In genomic region chr2:54435937-54436735, GRCm38 (mm10) we compare ENCODE assay signal across 7 mouse cellular contexts. TPM values are rescaled to one million over a fixed set of nuclear protein-coding genes. Genes with fewer than 3 reads are reported as not detected.
A peak's percentile ranks its signal among the peaks of the same experiment; 100 is the strongest.
DNase-seq lines count a peak whose midpoint lies in the region; ATAC-seq and TF ChIP-seq lines count a peak whose summit lies in the region.

Gene Galnt13 (plus strand): TSS chr2:54436317.

- ATAC-seq in hindbrain, embryonic 14.5 days (ENCODE audit: low FRiP score), result peak; percentile 94
- ATAC-seq in limb, embryonic 12.5 days (ENCODE audit: insufficient number of reproducible peaks, insufficient read depth, low FRiP score, low TSS enrichment, low read depth), result peak; percentile 86
- ATAC-seq in midbrain, embryonic 16.5 days, result peak; percentile 92
- ATAC-seq in megakaryocyte, adult 5-6 weeks (ENCODE audit: poor library complexity, severe bottlenecking), result no peak

- WGBS in hindbrain, embryonic 14.5 days, result under 1% methylated on average over 65 of the region's 81 CpGs
- 1% methylated on average over 75 of the region's 81 CpGs for WGBS in limb, embryonic 12.5 days
- WGBS in midbrain, embryonic 16.5 days, result under 1% methylated on average over 81 of the region's 81 CpGs

- peak within 1 kb of the TSS; percentile 90 for H3K4me2 ChIP-seq in hindbrain, embryonic 14.5 days (replicated peaks)
- peak within 1 kb of the TSS; percentile 94 for H3K4me2 ChIP-seq in limb, embryonic 12.5 days
- H3K4me2 ChIP-seq in midbrain, embryonic 16.5 days (ENCODE audit: low read length), result peak within 1 kb of the TSS; percentile 97

- H3K9ac ChIP-seq in hindbrain, embryonic 14.5 days, result peak within 1 kb of the TSS; percentile 73
- H3K9ac ChIP-seq in limb, embryonic 12.5 days (replicated peaks), result peak within 1 kb of the TSS; percentile 52
- peak within 1 kb of the TSS; percentile 80 for H3K9ac ChIP-seq in midbrain, embryonic 16.5 days (ENCODE audit: low read depth, low read length)

- peaks cover 36% of the 10 kb centered on the region for H3K27me3 ChIP-seq in E14TG2a.4 (ENCODE audit: insufficient read depth, low read length)
- H3K27me3 ChIP-seq in hindbrain, embryonic 14.5 days (ENCODE audit: control insufficient read depth, insufficient read depth, low read length), result no peaks in the 10 kb centered on the region
- H3K27me3 ChIP-seq in limb, embryonic 12.5 days, result peaks cover 44% of the 10 kb centered on the region
- no peaks in the 10 kb centered on the region for H3K27me3 ChIP-seq in midbrain, embryonic 16.5 days (ENCODE audit: control insufficient read depth, insufficient read depth, low read depth, low read length)

- peak within 1 kb of the TSS; percentile 83 for H3K4me3 ChIP-seq in E14TG2a.4 (replicated peaks; ENCODE audit: low read length)
- peak within 1 kb of the TSS; percentile 73 for H3K4me3 ChIP-seq in hindbrain, embryonic 14.5 days (replicated peaks; ENCODE audit: low read length)
- peak within 1 kb of the TSS; percentile 56 for H3K4me3 ChIP-seq in limb, embryonic 12.5 days (replicated peaks)
- peak within 1 kb of the TSS; percentile 68 for H3K4me3 ChIP-seq in midbrain, embryonic 16.5 days (ENCODE audit: low read depth, low read length)

- DNase-seq in R1 (ENCODE audit: low read depth, low spot score), result peak; percentile 79
- DNase-seq in embryo, embryonic 9.5 days (ENCODE audit: extremely low spot score), result peak; percentile 79
- DNase-seq in hindbrain, embryonic 14.5 days (ENCODE audit: low spot score), result peak; percentile 72

- H3K9me3 ChIP-seq in E14TG2a.4 (ENCODE audit: low read length), result 0 out of 2 replicates have a peak, but pooled peaks cover 4% of the 10 kb centered on the region
- no peaks in the 10 kb centered on the region for H3K9me3 ChIP-seq in hindbrain, embryonic 14.5 days (ENCODE audit: control insufficient read depth, low read length)
- no peaks in the 10 kb centered on the region for H3K9me3 ChIP-seq in limb, embryonic 12.5 days
- H3K9me3 ChIP-seq in midbrain, embryonic 16.5 days (replicated peaks; ENCODE audit: control insufficient read depth, low read length, poor library complexity, severe bottlenecking), result no peaks in the 10 kb centered on the region

- no peaks in the 10 kb centered on the region for H3K36me3 ChIP-seq in E14TG2a.4 (ENCODE audit: insufficient read depth, low read length)
- H3K36me3 ChIP-seq in hindbrain, embryonic 14.5 days (replicated peaks; ENCODE audit: control insufficient read depth, insufficient read depth), result no peaks in the 10 kb centered on the region
- no peaks in the 10 kb centered on the region for H3K36me3 ChIP-seq in limb, embryonic 12.5 days
- no peaks in the 10 kb centered on the region for H3K36me3 ChIP-seq in midbrain, embryonic 16.5 days (ENCODE audit: control insufficient read depth, insufficient read depth, low read length)

- TF ChIP-seq CTCF in E14TG2a.4 (conservative IDR thresholded peaks at IDR 0.05; ENCODE audit: low read length), result no peak

- H3K4me1 ChIP-seq in E14TG2a.4 (replicated peaks; ENCODE audit: low read depth, low read length), result peaks cover 8% of the 10 kb centered on the region
- H3K4me1 ChIP-seq in hindbrain, embryonic 14.5 days (replicated peaks; ENCODE audit: control insufficient read depth, insufficient read depth, low read length), result no peaks in the 10 kb centered on the region
- H3K4me1 ChIP-seq in limb, embryonic 12.5 days (replicated peaks), result peaks cover 15% of the 10 kb centered on the region
- peaks cover 10% of the 10 kb centered on the region for H3K4me1 ChIP-seq in midbrain, embryonic 16.5 days (ENCODE audit: control insufficient read depth, insufficient read depth, low read length)

- H3K27ac ChIP-seq in hindbrain, embryonic 14.5 days, result peak within 1 kb of the TSS; percentile 84
- H3K27ac ChIP-seq in limb, embryonic 12.5 days, result no peak within 1 kb of the TSS
- peak within 1 kb of the TSS; percentile 76 for H3K27ac ChIP-seq in midbrain, embryonic 16.5 days (ENCODE audit: low read length)

RNA-seq across cellular contexts. Expression of gene Galnt13, which starts in this region (rescaled TPM):
- 11.9 and 13.6 TPM in 2 replicates for polyA plus RNA-seq in hindbrain, embryonic 14.5 days (2014; fragmentation: Nextera tagmentation; extraction: Ambion mirVana)
- polyA plus RNA-seq in limb, embryonic 12.5 days (2016; fragmentation: Nextera tagmentation; extraction: Ambion mirVana), result 0.93 and 1.2 TPM in 2 replicates
- 12.5 and 12.7 TPM in 2 replicates for polyA plus RNA-seq in midbrain, embryonic 16.5 days (2015; fragmentation: Nextera tagmentation; extraction: Ambion mirVana)
- total RNA-seq in megakaryocyte, adult 5-6 weeks (2015), result not detected in 2 replicates
- not detected in 2 replicates for total RNA-seq in megakaryocyte, adult 5-6 weeks (2017)
